Mouse (Mus musculus): ENCODE measurements around the gene Ndufc2.

- TF ChIP-seq MYOD1 (IDR thresholded peaks at IDR 0.05; ENCODE audit: control insufficient read depth, insufficient read length, low read depth) (no peak), CTCF (IDR thresholded peaks at IDR 0.05; ENCODE audit: control insufficient read depth, insufficient read depth, insufficient read length) (no peak), CEBPB (IDR thresholded peaks at IDR 0.05; ENCODE audit: low read depth) (no peak), MAX (IDR thresholded peaks at IDR 0.05) (no peak), USF1 (IDR thresholded peaks at IDR 0.05; ENCODE audit: low read depth) (no peak), FOSL1 (IDR thresholded peaks at IDR 0.05; ENCODE audit: insufficient read depth, low read length, poor library complexity, severe bottlenecking) (no peak), MYOG (IDR thresholded peaks at IDR 0.05; ENCODE audit: control insufficient read depth, extremely low read depth, insufficient read length) (no peak)
These were observed 860 bp upstream of the Ndufc2 start for GRCm38 (mm10) chr7:97398943-97399342.

Data from C2C12 (cell line).